In genomic region chr13:20796651-20797050, GRCm38 (mm10) we compare ENCODE assay signal across 21 mouse cellular contexts. TPM values are rescaled to one million over a fixed set of nuclear protein-coding genes. Genes with fewer than 3 reads are reported as not detected.
"Had no signal": no experiment of that assay in that cellular context is flagged by ENCODE, and none has a peak within 500 bp of the region (broad histone marks: within the 10 kb centered on the region; RNA-seq: fewer than 3 reads in every experiment).

No protein-coding gene starts in this region.

- H3K9me3 ChIP-seq: limb, embryonic 12.5 days; limb, embryonic 15.5 days; liver, embryonic 15.5 days; midbrain, embryonic 13.5 days; neural tube, embryonic 13.5 days; stomach, embryonic 15.5 days had no signal

- H3K9ac ChIP-seq: limb, embryonic 12.5 days; limb, embryonic 15.5 days; liver, embryonic 15.5 days; midbrain, embryonic 13.5 days; neural tube, embryonic 13.5 days; stomach, embryonic 15.5 days had no signal

- ATAC-seq: hindbrain, postnatal 0 days; inflammation-experienced regulatory T-cells, adult 6 months; intestine, embryonic 16.5 days; midbrain, embryonic 13.5 days; midbrain, embryonic 16.5 days had no signal

- H3K27me3 ChIP-seq: limb, embryonic 12.5 days; limb, embryonic 15.5 days; liver, embryonic 15.5 days; midbrain, embryonic 13.5 days; neural tube, embryonic 13.5 days; stomach, embryonic 15.5 days had no signal

- H3K27ac ChIP-seq: hindbrain, postnatal 0 days; layer of hippocampus, adult 2 months; limb, embryonic 12.5 days; limb, embryonic 15.5 days; liver, embryonic 15.5 days; midbrain, embryonic 13.5 days; neural tube, embryonic 13.5 days; stomach, embryonic 15.5 days had no signal

- H3K4me2 ChIP-seq: limb, embryonic 12.5 days; limb, embryonic 15.5 days; liver, embryonic 11.5 days; midbrain, embryonic 13.5 days; neural tube, embryonic 13.5 days; stomach, embryonic 15.5 days had no signal

- H3K4me1 ChIP-seq: limb, embryonic 12.5 days; limb, embryonic 15.5 days; midbrain, embryonic 13.5 days; neural tube, embryonic 13.5 days; stomach, embryonic 15.5 days had no signal

- DNase-seq: layer of hippocampus, adult 9-11 months; lung, adult 2 months; lung, postnatal 14 days; lung, postnatal 4 days; retina, postnatal 1 day; right cerebral cortex, postnatal 25 days; spleen, adult 18-20 months; thymus, postnatal 25 days had no signal

- H3K4me3 ChIP-seq: layer of hippocampus, adult 2 months; limb, embryonic 12.5 days; limb, embryonic 15.5 days; liver, embryonic 15.5 days; midbrain, embryonic 13.5 days; myocyte; neural tube, embryonic 13.5 days; stomach, embryonic 15.5 days had no signal

- H3K36me3 ChIP-seq: limb, embryonic 12.5 days; limb, embryonic 15.5 days; liver, embryonic 15.5 days; midbrain, embryonic 13.5 days; neural tube, embryonic 13.5 days; stomach, embryonic 15.5 days had no signal

RNA-seq across cellular contexts. Expression of gene Aoah, which starts 2.7 kb away (rescaled TPM):
- polyA plus RNA-seq: inflammation-experienced regulatory T-cells, adult 6 months; myocyte had no signal
